Mouse (Mus musculus) limb, embryonic 13.5 days (tissue): ENCODE data around the gene Herc3. TPM values are rescaled to one million over a fixed set of nuclear protein-coding genes. Genes with fewer than 3 reads are reported as not detected.
A peak's percentile ranks its signal among the peaks of the same experiment; 100 is the strongest.
"Not testable (repeated sequence)": the region's sequence is repeated elsewhere in the genome, so short reads cannot be mapped to it uniquely, and the experiment has no call there.

Experiments
- ATAC-seq: fragments of 200-750 bp; cut with Nextera tagmentation; 2 replicates; pipeline ENCODE4 v1.8.0; 2017; ENCODE audit warnings: low read depth, moderate number of reproducible peaks, moderate TSS enrichment; ENCODE audit not compliant: low FRiP score
- H3K27ac ChIP-seq: fragments of 300-500 bp; sonication (generic); 2 replicates; pipeline ENCODE4 v1.5.1; 2015; ENCODE audit warnings: inconsistent platforms, mild to moderate bottlenecking, moderate library complexity
- H3K27me3 ChIP-seq: fragments of 300-500 bp; sonication (generic); 2 replicates; pipeline ENCODE4 v1.6.1; 2015; ENCODE audit warnings: mild to moderate bottlenecking, inconsistent platforms
- H3K36me3 ChIP-seq: fragments of 300-500 bp; sonication (generic); 2 replicates; pipeline ENCODE4 v1.6.1; 2015; ENCODE audit warnings: inconsistent platforms, mild to moderate bottlenecking, moderate library complexity
- H3K4me1 ChIP-seq: fragments of 300-500 bp; sonication (generic); 2 replicates; pipeline ENCODE4 v1.6.1; 2015; ENCODE audit warnings: inconsistent platforms
- H3K4me2 ChIP-seq: fragments of 300-500 bp; sonication (generic); replicated peaks from 2 replicates; pipeline ENCODE4 v1.6.1; 2015; ENCODE audit warnings: inconsistent platforms, mild to moderate bottlenecking, moderate library complexity
- H3K4me3 ChIP-seq: fragments of 300-500 bp; sonication (generic); 2 replicates; pipeline ENCODE4 v1.5.1; 2015; ENCODE audit warnings: moderate library complexity, mild to moderate bottlenecking, inconsistent platforms
- H3K9ac ChIP-seq: fragments of 300-500 bp; sonication (generic); 2 replicates; pipeline ENCODE4 v1.6.1; 2015; ENCODE audit warnings: mild to moderate bottlenecking, inconsistent platforms
- H3K9me3 ChIP-seq: fragments of 300-500 bp; sonication (generic); 2 replicates; pipeline ENCODE4 v1.6.1; 2016; ENCODE audit warnings: inconsistent platforms
- WGBS: fragments of 180-500 bp; shearing (Covaris S2); methylation state at CpG from one replicate; pipeline ENCODE4 v1.1.7; 2015; 5-methylcytosine and 5-hydroxymethylcytosine counted together
- polyA plus RNA-seq: library from polyadenylated mRNA; unstranded; fragments of >200 nt; fragmentation: Nextera tagmentation; extraction: Ambion mirVana; gene quantifications from 2 replicates; pipeline ENCODE4 v1.2.1, GENCODE M21; 2015

The Herc3 gene
- polyA plus RNA-seq: 7.5 and 8.1 TPM in 2 replicates

DNA sequence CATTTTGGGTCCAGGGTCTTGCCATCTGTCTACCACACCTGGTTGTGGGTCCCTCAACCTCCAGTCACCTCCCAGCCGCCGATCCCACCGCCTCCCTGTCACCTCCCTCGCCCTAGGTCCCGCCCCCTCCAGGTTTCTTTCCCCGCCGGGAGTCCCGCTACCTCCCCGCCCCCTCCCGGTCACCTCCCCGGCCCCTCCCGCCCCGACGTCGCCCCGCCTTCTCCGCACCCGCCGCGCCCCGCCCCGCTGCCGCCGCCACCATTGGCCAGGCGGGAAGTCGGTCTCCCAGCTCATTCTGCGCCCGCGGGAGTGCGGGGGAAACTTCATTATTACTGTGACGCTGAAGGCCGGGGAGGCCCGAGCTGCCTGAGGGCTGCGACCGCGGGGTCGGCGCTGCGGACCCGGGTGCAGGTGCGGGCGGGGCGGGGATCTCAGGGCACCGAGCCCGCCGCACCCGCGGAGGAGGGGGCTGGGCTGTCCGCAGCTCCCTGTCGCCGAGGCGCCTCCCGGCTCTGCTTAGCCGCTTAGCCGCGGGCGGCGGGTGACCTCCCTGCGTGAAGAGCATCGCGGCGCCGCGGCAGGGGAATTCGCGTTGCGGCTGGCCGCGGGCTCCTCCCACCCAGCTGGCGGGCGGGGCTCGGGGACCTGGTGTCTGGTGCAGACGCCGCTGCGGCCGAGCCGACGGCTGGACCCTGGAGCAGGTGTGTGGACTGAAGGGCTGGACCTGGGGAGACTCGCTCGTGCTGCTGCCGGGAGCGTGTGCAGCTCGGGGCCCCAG is at the start of gene Herc3:
Herc3 (plus strand) TSS at position 234 of the 778 bp plus-strand sequence.
- Histone ChIP-seq H3K27ac (peak within 1 kb of the TSS; percentile 65), H3K36me3 (no peaks in the 10 kb centered on the region), H3K27me3 (no peaks in the 10 kb centered on the region), H3K4me2 (peak within 1 kb of the TSS; percentile 85), H3K4me1 (peaks cover 13% of the 10 kb centered on the region; the same call in 1 of the 2 replicates), H3K9me3 (no peaks in the 10 kb centered on the region), H3K4me3 (peak within 1 kb of the TSS; percentile 85), H3K9ac (peak within 1 kb of the TSS; percentile 74)
- ATAC-seq: peak; percentile 85
- under 1% methylated on average over 56 of the region's 83 CpGs for WGBS

DNA sequence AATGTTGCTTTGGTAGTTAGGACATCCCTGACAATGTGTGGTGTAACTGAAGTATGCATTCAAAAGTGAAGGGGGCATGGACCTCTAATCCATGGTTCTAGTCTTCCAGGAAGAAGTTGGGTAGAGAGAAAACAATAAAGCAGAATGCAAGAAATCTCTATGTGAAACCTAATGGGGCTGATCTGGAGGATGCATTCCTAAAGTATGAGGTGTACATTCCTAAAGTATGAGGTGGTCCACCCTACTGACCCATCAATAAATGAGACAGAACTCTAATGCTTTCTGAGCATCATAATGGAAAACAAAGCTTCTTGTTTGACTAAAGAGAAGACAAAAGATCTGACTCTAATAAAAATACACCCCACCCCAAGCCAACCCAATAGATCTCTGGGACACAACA is 29.9 kb upstream of the Herc3 start:
- H3K4me1 ChIP-seq: no peaks in the 10 kb centered on the region
- no peak overlapping the region for H3K9ac ChIP-seq
- no peaks in the 10 kb centered on the region for H3K27me3 ChIP-seq
- H3K9me3 ChIP-seq: no peaks in the 10 kb centered on the region
- H3K36me3 ChIP-seq: no peaks in the 10 kb centered on the region
- ATAC-seq: no peak
- no peak overlapping the region for H3K4me2 ChIP-seq
- H3K27ac ChIP-seq: no peak overlapping the region
- no peak overlapping the region for H3K4me3 ChIP-seq

- Histone ChIP-seq H3K36me3 (no peaks in the 10 kb centered on the region), H3K9me3 (no peaks in the 10 kb centered on the region), H3K27ac (no peak overlapping the region), H3K4me2 (no peak overlapping the region), H3K4me3 (no peak overlapping the region), H3K9ac (no peak overlapping the region), H3K27me3 (no peaks in the 10 kb centered on the region), H3K4me1 (no peaks in the 10 kb centered on the region)
- ATAC-seq: no peak
These were observed 16.9 kb upstream of the Herc3 start for GRCm38 (mm10) chr6:58814381-58814780.

DNA sequence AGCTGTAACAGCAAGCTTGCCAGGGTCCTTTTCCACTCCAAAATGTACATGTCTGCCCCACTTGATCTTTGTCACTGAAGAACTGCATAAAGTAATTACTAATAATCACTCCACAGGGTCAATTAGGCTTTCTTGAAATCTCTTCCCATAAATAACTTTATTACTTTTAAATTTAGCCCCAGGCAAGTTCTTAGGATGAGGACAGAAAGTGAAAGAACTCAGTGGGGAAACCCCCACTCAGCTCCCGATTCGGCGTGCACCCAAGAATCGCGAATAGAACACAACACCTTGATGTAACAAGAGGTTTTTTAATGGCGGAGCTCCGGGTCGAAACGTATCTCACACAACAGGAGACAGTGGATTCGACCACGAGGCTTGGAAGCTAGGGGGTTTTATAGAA is 14.2 kb upstream of the Herc3 start:
- not testable (repeated sequence) for H3K4me1 ChIP-seq

DNA sequence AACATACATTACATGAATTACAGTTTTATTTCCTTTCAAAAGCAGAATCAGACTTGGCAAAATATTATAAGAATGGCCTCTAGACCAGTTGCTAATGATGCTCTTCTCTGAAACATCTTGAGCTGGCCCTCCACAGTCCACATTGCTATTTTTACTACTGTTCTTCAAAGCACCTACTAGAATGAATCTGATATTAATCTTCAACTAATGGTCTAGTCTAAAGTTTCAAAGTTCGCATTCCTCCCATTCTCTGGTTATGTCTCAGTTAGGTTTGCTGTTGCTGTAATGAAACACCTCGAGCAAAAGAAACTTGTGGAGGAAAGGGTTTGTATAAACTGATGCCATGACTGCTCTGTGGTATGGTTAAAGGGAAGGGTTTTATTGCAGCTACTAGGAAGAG is 5.6 kb upstream of the Herc3 start:
- Histone ChIP-seq H3K9me3 (no peaks in the 10 kb centered on the region), H3K4me1 (no peaks in the 10 kb centered on the region), H3K9ac (no peak overlapping the region), H3K4me2 (no peak overlapping the region), H3K27ac (no peak overlapping the region), H3K36me3 (no peaks in the 10 kb centered on the region), H3K4me3 (no peak overlapping the region), H3K27me3 (no peaks in the 10 kb centered on the region)
- WGBS: 74% methylated on average over 2 of the region's 2 CpGs
- ATAC-seq: no peak

More for the DNA sequence above, 14.2 kb upstream of the Herc3 start:
- H3K4me3 ChIP-seq, H3K4me2 ChIP-seq, ATAC-seq, H3K36me3 ChIP-seq, H3K9ac ChIP-seq, H3K27me3 ChIP-seq, H3K9me3 ChIP-seq, H3K27ac ChIP-seq: not testable (repeated sequence)
- 92% methylated on average over 6 of the region's 11 CpGs for WGBS

- no peaks in the 10 kb centered on the region for H3K36me3 ChIP-seq
- 0 out of 2 replicates have a peak, but pooled peaks cover 4% of the 10 kb centered on the region for H3K4me1 ChIP-seq
- no peak overlapping the region for H3K4me2 ChIP-seq
- no peak overlapping the region for H3K9ac ChIP-seq
- no peak for ATAC-seq
- no peak overlapping the region for H3K27ac ChIP-seq
- H3K27me3 ChIP-seq: no peaks in the 10 kb centered on the region
- no peaks in the 10 kb centered on the region for H3K9me3 ChIP-seq
- 55% methylated on average over 2 of the region's 2 CpGs for WGBS
- no peak overlapping the region for H3K4me3 ChIP-seq
These were observed 5.2 kb upstream of the Herc3 start for GRCm38 (mm10) chr6:58826089-58826488.

DNA sequence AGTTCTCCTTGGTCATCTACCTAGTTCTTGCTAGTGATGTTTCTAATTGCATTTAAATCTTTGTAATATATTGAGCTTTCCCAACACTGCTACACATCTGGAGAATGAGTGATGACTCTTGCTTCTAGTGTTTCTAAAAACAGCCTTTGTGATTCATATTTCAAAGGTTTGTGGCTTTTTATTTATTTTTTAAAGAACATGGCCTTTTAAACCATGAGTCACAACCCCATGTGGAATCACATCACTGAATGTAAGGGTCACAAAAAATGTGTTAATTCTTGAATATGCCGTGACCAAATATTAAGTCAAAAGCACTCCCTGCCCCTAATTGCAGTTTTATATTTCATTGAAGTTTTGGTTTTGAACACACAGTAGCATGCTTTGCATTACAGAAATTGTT is 2.7 kb upstream of the Herc3 start:
- Histone ChIP-seq H3K27ac (no peak overlapping the region), H3K9ac (no peak overlapping the region), H3K9me3 (no peaks in the 10 kb centered on the region), H3K4me3 (no peak overlapping the region), H3K4me2 (no peak overlapping the region), H3K27me3 (no peaks in the 10 kb centered on the region), H3K36me3 (no peaks in the 10 kb centered on the region), H3K4me1 (peaks cover 13% of the 10 kb centered on the region; the same call in 1 of the 2 replicates)
- 69% methylated on average over 1 of the region's 1 CpGs for WGBS
- ATAC-seq: no peak

- H3K27me3 ChIP-seq: no peaks in the 10 kb centered on the region
- no peak; the same call in 1 of the 2 replicates for ATAC-seq
- H3K27ac ChIP-seq: no peak overlapping the region
- peaks cover 13% of the 10 kb centered on the region; the same call in 1 of the 2 replicates for H3K4me1 ChIP-seq
- H3K4me2 ChIP-seq: peak overlapping the region; percentile 85
- peak overlapping the region; percentile 85 for H3K4me3 ChIP-seq
- WGBS: 14% methylated on average over 7 of the region's 7 CpGs
- no peaks in the 10 kb centered on the region for H3K36me3 ChIP-seq
- no peak overlapping the region; the same call in 1 of the 2 replicates for H3K9ac ChIP-seq
- no peaks in the 10 kb centered on the region for H3K9me3 ChIP-seq
These were observed 429 bp upstream of the Herc3 start for GRCm38 (mm10) chr6:58830840-58831231.

GRCm38 (mm10) chr6:58832591-58833018 is 1.3 kb downstream of the Herc3 start:
- H3K9me3 ChIP-seq: no peaks in the 10 kb centered on the region

GRCm38 (mm10) chr6:58834470-58834869 is 3.2 kb downstream of the Herc3 start:
- 90% methylated on average over 7 of the region's 7 CpGs for WGBS
- Histone ChIP-seq H3K9ac (no peak overlapping the region), H3K27ac (no peak overlapping the region), H3K27me3 (no peaks in the 10 kb centered on the region), H3K36me3 (no peaks in the 10 kb centered on the region), H3K9me3 (no peaks in the 10 kb centered on the region), H3K4me3 (no peak overlapping the region), H3K4me2 (no peak overlapping the region), H3K4me1 (peaks cover 13% of the 10 kb centered on the region; the same call in 1 of the 2 replicates)
- no peak for ATAC-seq

More at GRCm38 (mm10) chr6:58832591-58833018, 1.3 kb downstream of the Herc3 start:
- Histone ChIP-seq H3K27me3 (no peaks in the 10 kb centered on the region), H3K4me1 (peaks cover 13% of the 10 kb centered on the region; the same call in 1 of the 2 replicates), H3K4me2 (peak overlapping the region; percentile 85), H3K4me3 (peak overlapping the region; percentile 85), H3K27ac (no peak overlapping the region), H3K36me3 (no peaks in the 10 kb centered on the region), H3K9ac (no peak overlapping the region)
- WGBS: 33% methylated on average over 7 of the region's 7 CpGs
- no peak for ATAC-seq

GRCm38 (mm10) chr6:58835591-58835990 is 4.3 kb downstream of the Herc3 start:
- Histone ChIP-seq H3K9ac (no peak overlapping the region), H3K4me1 (peaks cover 13% of the 10 kb centered on the region; the same call in 1 of the 2 replicates), H3K4me2 (no peak overlapping the region), H3K36me3 (no peaks in the 10 kb centered on the region), H3K4me3 (no peak overlapping the region), H3K27me3 (no peaks in the 10 kb centered on the region), H3K9me3 (no peaks in the 10 kb centered on the region), H3K27ac (no peak overlapping the region)
- WGBS: 77% methylated on average over 1 of the region's 1 CpGs
- no peak for ATAC-seq

DNA sequence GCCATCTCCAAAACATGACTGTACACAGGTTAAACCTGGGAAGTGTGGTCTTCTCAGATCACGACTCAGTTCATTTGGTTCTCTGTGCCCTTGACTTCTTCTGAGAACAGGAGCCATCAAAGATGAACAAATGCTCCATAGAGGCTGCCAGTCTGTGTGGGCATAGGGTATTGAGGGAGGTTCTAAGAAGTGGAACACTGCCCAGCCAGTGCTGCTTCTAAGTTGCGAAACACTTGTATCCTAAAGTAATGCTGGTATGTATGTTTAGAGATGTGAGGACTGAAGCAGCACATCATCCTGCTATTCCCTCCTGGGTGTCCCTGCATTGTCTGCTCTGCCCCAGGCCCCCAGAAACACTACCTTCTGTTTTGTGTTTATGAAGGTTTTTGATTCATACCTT is 5.2 kb downstream of the Herc3 start:
- Histone ChIP-seq H3K9ac (no peak overlapping the region), H3K36me3 (no peaks in the 10 kb centered on the region), H3K27me3 (no peaks in the 10 kb centered on the region), H3K4me3 (no peak overlapping the region), H3K9me3 (no peaks in the 10 kb centered on the region), H3K4me1 (peaks cover 9% of the 10 kb centered on the region; the same call in 1 of the 2 replicates), H3K27ac (no peak overlapping the region), H3K4me2 (no peak overlapping the region)
- ATAC-seq: no peak
- 78% methylated on average over 2 of the region's 2 CpGs for WGBS
